Mouse (Mus musculus) MEL (cell line): Measurements from ENCODE around the gene D230025D16Rik.

ENCODE experiments used
- CHD2 ChIP-seq: IDR thresholded peaks from 2 replicates; pipeline ENCODE4 v1.6.1; 2011; ENCODE audit warnings: low read length, improper control_type of control experiment
- NRF1 ChIP-seq: IDR thresholded peaks from 2 replicates; pipeline ENCODE4 v1.6.1; 2014; ENCODE audit warnings: low read depth, mild to moderate bottlenecking, inconsistent platforms, low read length, improper control_type of control experiment, moderate library complexity; ENCODE audit not compliant: poor library complexity, insufficient read depth, severe bottlenecking

GRCm38 (mm10) chr8:105225272-105225593 lies 288 bp downstream of the D230025D16Rik start:
- TF ChIP-seq NRF1 (no peak), CHD2 (no peak)
